Mouse (Mus musculus): Measurements from ENCODE around the gene Hist2h3c1.

Hist2h3c1 gene

DNA sequence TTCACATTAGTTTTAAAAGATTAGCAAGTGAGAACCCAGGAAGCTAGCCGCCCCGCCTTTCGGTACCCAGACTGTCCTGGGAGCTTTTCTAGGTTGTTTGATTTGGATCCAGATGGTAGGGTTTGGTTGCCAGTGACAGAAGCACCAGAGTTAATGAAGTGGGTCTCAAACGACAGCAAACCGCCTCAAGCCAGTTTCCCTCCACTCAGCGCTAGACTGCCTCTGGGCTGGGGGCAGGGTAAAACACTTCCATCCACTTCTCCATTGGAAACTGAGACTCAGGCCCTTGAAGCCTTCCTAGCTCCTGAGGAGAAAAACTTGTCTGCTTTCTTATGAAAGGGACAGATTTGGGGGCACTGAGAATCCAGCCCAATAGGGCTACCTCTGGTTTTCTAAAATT is 46.2 kb downstream of the Hist2h3c1 start:
- DNase-seq, result no peak

- no peak for DNase-seq
These were observed 46.9 kb downstream of the Hist2h3c1 start for GRCm38 (mm10) chr3:96293368-96293767.

GRCm38 (mm10) chr3:96293787-96294186 is 47.3 kb downstream of the Hist2h3c1 start, which contains the start of gene Fcgr1:
TSS of gene Fcgr1 (minus strand) at chr3:96293969.
- DNase-seq, result no peak

Measured in lung, adult 18-20 months (tissue).